Mouse (Mus musculus) C2C12 (cell line): ENCODE data around the gene Olfr823. TPM values are rescaled to one million over a fixed set of nuclear protein-coding genes. Genes with fewer than 3 reads are reported as not detected.
"Not testable (repeated sequence)": the region's sequence is repeated elsewhere in the genome, so short reads cannot be mapped to it uniquely, and the experiment has no call there.

Source experiments
- H3K27me3 ChIP-seq: one replicate; pipeline ENCODE4 v1.6.1; 2011; ENCODE audit not compliant: control insufficient read depth, insufficient read depth, insufficient read length
- H3K36me3 ChIP-seq: one replicate; pipeline ENCODE4 v1.6.1; 2011; ENCODE audit not compliant: control insufficient read depth, insufficient read depth
- H3K4me3 ChIP-seq: one replicate; pipeline ENCODE4 v1.5.1; 2011; ENCODE audit warnings: mild to moderate bottlenecking, control low read depth; ENCODE audit not compliant: poor library complexity, insufficient read depth, severe bottlenecking
- H3K79me2 ChIP-seq: one replicate; pipeline ENCODE4 v1.6.1; 2011; ENCODE audit not compliant: control insufficient read depth, insufficient read depth
- H3K79me3 ChIP-seq: one replicate; pipeline ENCODE4 v1.6.1; 2011; ENCODE audit warnings: low read depth, control low read depth
- H3ac ChIP-seq: one replicate; pipeline ENCODE3; 2011; ENCODE audit warnings: low read depth; ENCODE audit not compliant: control insufficient read depth, insufficient read length
- CEBPB ChIP-seq: IDR thresholded peaks from one replicate; pipeline ENCODE4 v1.6.1; 2011; ENCODE audit warnings: low read depth, mild to moderate bottlenecking, control low read depth, moderate library complexity
- CTCF ChIP-seq: IDR thresholded peaks from one replicate; pipeline ENCODE4 v1.5.1; 2011; ENCODE audit not compliant: control insufficient read depth, insufficient read depth, insufficient read length
- FOSL1 ChIP-seq: IDR thresholded peaks from one replicate; pipeline ENCODE4 v1.8.0; 2011; ENCODE audit warnings: mild to moderate bottlenecking, low read length; ENCODE audit not compliant: poor library complexity, insufficient read depth, severe bottlenecking
- MAX ChIP-seq: IDR thresholded peaks from one replicate; pipeline ENCODE4 v1.6.1; 2011; ENCODE audit warnings: mild to moderate bottlenecking, control low read depth
- MYOD1 ChIP-seq: IDR thresholded peaks from one replicate; pipeline ENCODE4 v1.6.1; 2011; ENCODE audit warnings: low read depth; ENCODE audit not compliant: control insufficient read depth, insufficient read length
- MYOG ChIP-seq: IDR thresholded peaks from one replicate; pipeline ENCODE4 v1.6.1; 2011; ENCODE audit not compliant: control insufficient read depth, insufficient read length; ENCODE audit errors: extremely low read depth
- USF1 ChIP-seq: IDR thresholded peaks from one replicate; pipeline ENCODE4 v1.6.1; 2011; ENCODE audit warnings: low read depth, mild to moderate bottlenecking, control low read depth, moderate library complexity
- long read RNA-seq, 2 experiments: library from polyadenylated mRNA; unstranded; transcript quantifications; one replicate each; pipeline ENCODE4 v2.0.0; 2019 to 2020
- polyA plus RNA-seq: library from polyadenylated mRNA; unstranded; fragments of >200 nt; fragmentation: generic; extraction: Trizol; gene quantifications from one replicate; pipeline ENCODE4 v1.2.1, GENCODE M21; 2012; ENCODE audit warnings: missing spikeins

Olfr823 gene
- polyA plus RNA-seq = not detected
- long read RNA-seq, experiment 1 = 0 reads
- long read RNA-seq, experiment 2 = 0 reads

GRCm38 (mm10) chr10:130115283-130115682 is at the start of gene Olfr823:
Olfr823 (minus strand) TSS chr10:130115383.
- not testable (repeated sequence) for H3K79me2 ChIP-seq, H3K27me3 ChIP-seq, H3K4me3 ChIP-seq, H3ac ChIP-seq, H3K79me3 ChIP-seq, H3K36me3 ChIP-seq

- no peaks in the 10 kb centered on the region for H3K27me3 ChIP-seq
- H3K4me3 ChIP-seq = no peak overlapping the region
- H3K79me2 ChIP-seq = no peaks in the 10 kb centered on the region
- no peaks in the 10 kb centered on the region for H3K79me3 ChIP-seq
- TF ChIP-seq FOSL1 (no peak), MYOG (no peak), CEBPB (no peak), MYOD1 (no peak), MAX (no peak), CTCF (no peak), USF1 (no peak)
- H3K36me3 ChIP-seq = no peaks in the 10 kb centered on the region
- H3ac ChIP-seq = no peak overlapping the region
Observed at GRCm38 (mm10) chr10:130144121-130144520, 28.9 kb upstream of the Olfr823 start.

GRCm38 (mm10) chr10:130142481-130142880 is 27.3 kb upstream of the Olfr823 start:
- not testable (repeated sequence) for H3K4me3 ChIP-seq, H3K79me3 ChIP-seq, H3K36me3 ChIP-seq, H3ac ChIP-seq, H3K79me2 ChIP-seq, H3K27me3 ChIP-seq

GRCm38 (mm10) chr10:130134811-130135210 is 19.6 kb upstream of the Olfr823 start:
- TF ChIP-seq USF1 = no peak
- no peak for TF ChIP-seq FOSL1
- no peak for TF ChIP-seq MYOG
- TF ChIP-seq MAX = no peak
- Histone ChIP-seq H3K79me3 (no peaks in the 10 kb centered on the region), H3ac (no peak overlapping the region), H3K27me3 (no peaks in the 10 kb centered on the region), H3K4me3 (no peak overlapping the region), H3K79me2 (no peaks in the 10 kb centered on the region), H3K36me3 (no peaks in the 10 kb centered on the region)

GRCm38 (mm10) chr10:130129900-130130299 is 14.7 kb upstream of the Olfr823 start, which contains the start of gene Olfr824:
Olfr824 (minus strand) TSS chr10:130130000.
- H3K36me3 ChIP-seq, H3K79me3 ChIP-seq, H3K79me2 ChIP-seq: not testable (repeated sequence)

GRCm38 (mm10) chr10:130116045-130116444 is 862 bp upstream of the Olfr823 start:
- H3K27me3 ChIP-seq, H3K4me3 ChIP-seq, H3K79me2 ChIP-seq, H3K79me3 ChIP-seq, H3ac ChIP-seq, H3K36me3 ChIP-seq: not testable (repeated sequence)

More at GRCm38 (mm10) chr10:130129900-130130299, 14.7 kb upstream of the Olfr823 start, which contains the start of gene Olfr824:
- H3K27me3 ChIP-seq, H3K4me3 ChIP-seq, H3ac ChIP-seq: not testable (repeated sequence)

- H3K79me2 ChIP-seq = no peaks in the 10 kb centered on the region
- H3ac ChIP-seq = no peak overlapping the region
- no peak overlapping the region for H3K4me3 ChIP-seq
- no peak for TF ChIP-seq CTCF
- TF ChIP-seq CEBPB = no peak
- no peak for TF ChIP-seq USF1
- TF ChIP-seq MYOD1 = no peak
- no peak for TF ChIP-seq MYOG
- TF ChIP-seq MAX = no peak
- no peak for TF ChIP-seq FOSL1
- no peaks in the 10 kb centered on the region for H3K79me3 ChIP-seq
- H3K27me3 ChIP-seq = no peaks in the 10 kb centered on the region
- no peaks in the 10 kb centered on the region for H3K36me3 ChIP-seq
Observed at GRCm38 (mm10) chr10:130096104-130096503, 19.1 kb downstream of the Olfr823 start.
